Mouse (Mus musculus) ES-Bruce4 (cell line): ENCODE measurements around the gene Rbm8a2.

Experiments
- CTCF ChIP-seq: IDR thresholded peaks from one replicate; pipeline ENCODE4 v1.8.1; 2011; ENCODE audit warnings: low read depth, low read length
- EP300 ChIP-seq: IDR thresholded peaks from 2 replicates; pipeline ENCODE4 v1.6.1; 2011; ENCODE audit warnings: low read depth, low read length; ENCODE audit not compliant: insufficient read depth
- POLR2A ChIP-seq: IDR thresholded peaks from one replicate; pipeline ENCODE4 v1.8.1; 2011; ENCODE audit warnings: low read length; ENCODE audit not compliant: insufficient read depth

- TF ChIP-seq CTCF (no peak), POLR2A (no peak), EP300 (no peak)
Measured at GRCm38 (mm10) chr1:175988448-175988847, 9.5 kb upstream of the Rbm8a2 start.
